Mouse (Mus musculus): ENCODE measurements around the gene Gm3646.

The Gm3646 gene

DNA sequence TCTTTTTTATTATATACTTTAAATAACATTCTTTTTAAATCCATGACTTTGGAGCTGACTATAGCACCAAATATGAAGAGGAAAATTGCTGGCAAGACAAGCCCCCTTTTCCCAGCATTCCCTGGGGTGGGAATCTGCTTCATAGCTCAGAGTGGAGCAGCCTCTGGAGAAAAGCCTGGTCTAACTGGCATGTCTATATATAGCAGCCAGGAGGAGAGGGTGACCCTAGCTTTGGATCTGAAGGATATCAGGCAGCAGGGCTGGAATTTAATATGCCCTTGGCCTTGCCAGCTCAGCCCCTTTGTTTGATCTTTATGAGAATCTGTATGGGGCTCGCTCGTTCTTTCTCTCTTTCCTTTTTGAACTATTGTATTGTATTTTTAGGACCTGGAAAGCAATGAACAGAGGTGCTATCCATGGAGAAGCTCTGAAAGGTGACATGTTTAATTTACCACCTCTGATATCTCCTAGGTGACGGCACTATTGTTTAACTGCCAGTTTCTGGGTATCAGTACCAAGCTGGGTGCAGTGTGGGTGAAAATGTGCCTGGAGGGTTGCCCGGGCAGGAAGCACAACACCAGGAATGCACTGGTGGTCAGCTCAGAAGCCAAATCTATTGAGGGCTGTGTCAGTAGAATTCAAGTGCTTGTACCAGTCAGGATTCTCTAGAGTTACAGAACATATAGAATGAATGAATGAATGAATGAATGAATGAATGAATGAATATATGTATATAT lies at the start of gene Gm3646:
Gm3646 (minus strand) TSS at position 90 of the 737 bp plus-strand sequence.
- no peak for DNase-seq

DNA sequence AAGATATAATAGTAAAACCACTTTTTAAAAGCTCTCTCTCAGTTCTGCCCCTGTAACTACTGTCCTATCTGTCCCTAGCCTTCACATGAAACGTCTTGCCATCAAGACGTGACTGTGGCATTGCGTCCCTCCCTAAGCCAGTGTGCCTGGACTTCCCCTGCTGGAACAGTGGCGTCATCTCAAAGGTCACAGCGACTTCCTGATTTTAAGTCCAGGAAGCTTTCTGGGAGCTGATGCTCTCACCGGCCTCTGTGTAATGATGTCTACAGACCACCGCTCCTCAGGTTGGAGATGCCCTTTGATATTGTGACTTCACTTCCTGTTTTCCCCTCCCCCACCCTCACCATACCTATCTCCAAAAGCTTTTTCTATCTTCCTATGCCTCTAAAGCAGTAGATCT lies 41.9 kb upstream of the Gm3646 start:
- no peak for DNase-seq

DNA sequence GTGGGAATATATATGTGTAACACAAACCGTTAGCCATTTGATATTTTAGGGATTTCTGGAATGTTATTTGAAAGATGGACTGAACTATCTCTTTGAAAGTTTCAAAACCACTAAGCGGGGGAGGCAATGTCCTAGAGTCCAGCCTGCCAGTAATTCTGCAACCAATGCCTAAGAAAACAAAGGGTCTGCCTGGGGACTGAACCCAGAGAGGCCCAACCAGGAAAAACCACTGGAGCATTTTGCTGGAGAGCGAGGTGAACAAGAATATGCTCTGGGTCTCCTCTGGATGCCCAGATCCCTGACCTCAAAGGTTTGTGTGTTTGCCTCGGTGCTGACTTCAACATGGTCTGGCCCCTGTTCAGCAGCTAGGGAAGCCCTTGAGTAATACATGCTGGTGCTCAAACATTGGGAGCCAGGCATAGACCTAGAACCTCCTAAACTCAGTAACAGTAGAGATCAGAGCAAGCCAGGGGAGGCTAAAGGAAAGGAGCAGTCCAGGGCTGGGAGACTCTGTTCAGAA lies 41.0 kb upstream of the Gm3646 start:
- no peak for DNase-seq

DNA sequence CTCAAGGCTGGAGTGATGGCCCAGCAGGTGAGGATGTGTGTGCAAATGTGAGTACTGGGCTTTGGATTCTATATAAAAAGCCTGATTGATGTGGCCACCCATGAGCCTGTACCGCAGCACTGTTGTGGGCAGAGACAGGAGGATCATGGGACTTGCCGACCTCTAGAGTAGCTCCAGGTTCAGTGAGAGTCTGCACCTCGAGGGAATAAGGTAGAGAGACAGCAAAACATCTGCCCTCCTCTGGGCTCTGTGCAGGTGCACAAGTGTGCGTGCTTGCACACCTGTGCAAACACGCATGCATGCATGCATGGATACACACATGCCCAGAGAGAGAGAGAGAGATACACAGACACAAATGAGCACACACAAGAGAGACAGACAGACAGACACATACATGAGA lies 38.2 kb upstream of the Gm3646 start:
- no peak for DNase-seq

DNA sequence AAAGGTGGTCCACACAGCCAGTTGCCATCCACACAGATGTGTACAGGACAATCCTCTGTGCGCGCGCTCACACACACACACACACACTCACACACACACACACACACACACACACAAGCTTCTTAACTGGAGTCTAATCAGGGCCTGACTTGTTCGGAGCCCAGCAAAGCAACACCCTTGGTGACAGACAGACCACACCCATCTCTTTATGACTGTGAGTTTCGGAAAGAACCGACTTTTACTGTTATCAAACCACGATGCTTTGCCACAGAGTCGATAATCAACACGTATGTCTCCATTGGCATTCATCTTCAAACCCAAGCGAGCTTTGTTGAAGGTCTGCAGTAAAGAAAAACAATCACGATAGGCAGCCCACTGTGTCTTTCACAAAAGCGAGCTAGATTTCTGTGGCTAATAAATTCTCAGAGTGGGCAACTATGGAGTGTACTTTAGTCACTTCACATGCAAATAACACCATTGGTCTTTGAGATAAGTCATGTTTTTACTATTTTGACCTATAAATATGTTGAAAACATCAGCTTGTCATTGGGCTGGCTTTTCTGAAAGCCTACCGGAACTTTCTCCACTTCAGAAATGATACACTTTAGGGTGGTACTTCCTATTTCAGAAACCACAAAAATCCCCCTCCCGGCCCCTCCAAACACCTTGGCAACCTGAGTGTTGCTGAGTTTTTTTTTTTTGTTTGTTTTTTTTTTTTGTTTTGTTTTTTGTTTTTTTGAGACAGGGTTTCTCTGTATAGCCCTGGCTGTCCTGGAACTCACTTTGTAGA lies 37.3 kb upstream of the Gm3646 start:
- DNase-seq, result no peak

DNA sequence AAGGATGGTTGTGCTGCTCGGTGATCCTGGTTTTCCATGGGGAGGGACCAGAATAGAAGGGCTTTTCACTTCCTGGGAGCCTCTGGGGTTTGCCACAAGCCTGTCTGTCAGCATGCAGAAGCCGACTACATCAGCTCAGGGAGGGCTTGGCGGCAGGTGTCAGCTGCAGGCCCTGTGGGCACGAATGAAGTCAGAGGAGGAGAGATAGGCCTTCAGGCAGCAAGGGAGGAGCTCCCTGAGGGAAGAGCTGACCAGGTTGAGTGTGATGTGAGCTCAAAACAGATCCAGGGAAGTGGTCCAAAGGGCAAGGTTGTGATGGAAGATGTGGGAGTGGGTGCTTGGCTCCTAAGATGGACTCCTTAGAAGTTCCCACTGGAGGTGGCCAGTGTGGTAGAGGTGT lies 35.7 kb upstream of the Gm3646 start:
- no peak for DNase-seq

GRCm38 (mm10) chr1:39839838-39840237 lies 34.7 kb upstream of the Gm3646 start:
- no peak for DNase-seq

- no peak for DNase-seq
These were observed 34.1 kb upstream of the Gm3646 start for GRCm38 (mm10) chr1:39839217-39839616.

DNA sequence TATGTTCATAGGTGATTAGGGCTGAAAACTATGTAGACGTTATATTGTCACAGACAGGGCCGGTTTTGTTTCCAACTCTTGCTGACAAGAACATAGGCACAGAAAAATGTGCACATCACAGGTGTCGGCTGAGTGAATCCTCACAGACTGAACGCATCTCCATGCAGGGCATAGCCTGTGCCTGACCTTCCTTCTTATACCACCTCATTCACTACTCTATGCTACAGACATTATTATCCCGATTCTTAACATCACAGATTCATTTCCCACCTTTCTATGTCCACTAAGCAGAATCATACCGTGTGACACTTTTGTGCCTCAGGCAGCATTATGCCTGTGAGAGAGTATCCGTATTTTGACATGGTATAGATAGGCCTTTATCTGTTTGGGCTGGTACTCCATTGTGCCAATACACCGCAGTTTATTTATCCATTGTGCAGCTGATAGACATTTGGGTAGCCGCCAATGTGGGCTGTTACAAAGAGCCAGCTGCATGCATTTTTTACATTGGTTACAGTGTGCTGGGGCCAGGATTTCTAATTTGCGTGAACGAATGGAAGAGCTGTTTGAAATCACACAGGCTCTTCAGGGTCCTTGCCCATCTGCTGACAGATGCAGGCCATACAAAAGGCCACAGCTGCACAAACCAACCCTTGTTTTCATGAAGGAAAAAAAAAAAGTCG lies 33.5 kb upstream of the Gm3646 start:
- DNase-seq, result no peak

DNA sequence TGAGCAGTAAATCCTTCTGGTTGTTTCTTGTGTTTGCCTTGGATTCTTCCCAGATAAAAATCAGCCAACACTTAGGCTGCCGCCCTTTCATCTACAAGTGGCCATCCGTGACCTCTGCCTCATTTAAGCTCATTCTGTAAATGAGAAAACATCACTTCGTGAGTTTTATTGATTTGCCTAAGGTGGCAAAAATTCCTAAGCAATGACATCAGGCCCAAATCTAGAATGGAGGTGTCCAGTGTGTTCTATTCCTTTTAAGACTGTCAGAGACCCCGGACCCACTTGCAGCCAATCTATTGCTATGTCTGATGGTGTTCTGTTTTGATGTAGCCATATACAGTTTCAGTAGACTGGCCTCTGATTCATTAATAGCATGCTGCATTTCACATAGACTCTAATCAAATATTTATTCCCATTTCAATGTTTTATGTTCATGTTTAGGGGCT lies 26.5 kb upstream of the Gm3646 start:
- no peak for DNase-seq

DNA sequence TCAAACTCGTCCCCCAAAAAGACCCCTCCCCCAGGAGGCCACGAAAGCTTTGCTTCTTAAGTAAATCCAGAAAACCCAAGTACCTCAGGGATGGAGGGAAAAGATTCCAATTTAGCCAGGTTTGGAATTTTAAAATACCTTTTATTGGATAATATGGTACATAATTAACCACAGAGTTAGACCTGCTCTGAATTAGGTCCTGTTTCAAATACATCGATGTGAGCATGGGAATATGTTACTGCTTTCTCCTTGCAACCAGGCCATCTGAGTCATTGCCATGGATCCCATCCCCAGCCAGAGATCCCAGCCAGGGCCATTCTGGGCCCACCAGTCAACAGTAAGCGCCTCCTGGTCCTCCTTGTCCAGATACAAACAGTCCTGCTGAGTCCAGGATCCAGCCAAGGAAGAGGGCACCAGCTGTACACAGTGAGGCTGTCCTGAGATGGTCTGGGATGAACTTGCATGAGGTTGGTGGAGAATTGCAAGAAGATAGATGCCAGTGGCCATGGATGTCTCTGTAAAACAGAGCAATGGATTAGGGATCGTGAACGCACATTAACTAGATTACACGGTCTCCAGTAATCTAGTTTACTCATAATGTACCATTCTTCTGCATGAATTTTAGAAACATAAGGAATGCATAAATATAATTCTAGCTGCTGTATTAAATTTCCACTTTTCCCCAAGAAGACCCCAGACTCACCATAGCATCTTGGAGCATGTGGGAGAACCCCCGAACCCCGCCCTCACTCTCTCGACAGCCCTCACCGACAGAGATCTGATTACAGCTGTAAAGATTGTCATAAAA lies 25.9 kb upstream of the Gm3646 start:
- DNase-seq, result no peak

- no peak for DNase-seq
These were observed 19.8 kb upstream of the Gm3646 start for GRCm38 (mm10) chr1:39824902-39825301.

DNA sequence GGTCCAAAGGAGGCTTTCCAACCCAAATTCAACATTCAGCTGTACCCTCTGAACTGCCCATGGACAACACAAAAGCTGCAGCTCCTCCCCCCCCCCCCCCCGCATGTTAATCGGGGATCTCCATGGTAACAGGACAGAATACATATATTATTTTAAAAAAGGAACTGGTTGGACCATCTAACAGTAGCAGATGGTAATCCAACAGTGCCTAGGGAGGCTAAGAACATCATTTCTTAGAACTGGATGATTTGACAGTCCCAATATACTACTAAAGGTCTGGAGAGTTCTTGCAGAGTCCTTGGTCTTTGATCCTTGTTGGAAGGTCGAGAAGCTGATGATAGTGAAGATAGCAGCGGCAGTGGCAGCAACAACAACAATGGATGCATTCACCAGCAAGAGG lies 19.1 kb upstream of the Gm3646 start:
- no peak for DNase-seq

DNA sequence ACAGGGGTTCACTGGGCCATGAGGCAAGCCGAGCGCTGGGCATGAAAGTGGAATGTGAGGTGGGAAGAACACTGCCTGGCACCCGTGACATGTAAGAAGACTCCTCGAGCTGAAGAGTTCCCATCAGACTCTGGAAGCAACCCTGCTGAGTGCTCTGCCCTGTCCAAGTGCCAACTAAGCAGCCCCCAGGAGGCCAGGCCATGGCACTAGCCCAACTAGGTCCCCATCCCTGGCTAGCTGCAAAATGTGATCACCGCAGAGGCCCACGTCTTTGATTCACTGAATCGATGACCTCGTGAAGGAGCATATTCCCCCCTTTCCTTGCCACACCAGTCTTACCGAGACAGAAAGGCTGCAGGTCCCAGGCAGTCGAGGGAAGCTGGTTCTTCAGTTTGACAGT lies 14.5 kb upstream of the Gm3646 start:
- no peak for DNase-seq

DNA sequence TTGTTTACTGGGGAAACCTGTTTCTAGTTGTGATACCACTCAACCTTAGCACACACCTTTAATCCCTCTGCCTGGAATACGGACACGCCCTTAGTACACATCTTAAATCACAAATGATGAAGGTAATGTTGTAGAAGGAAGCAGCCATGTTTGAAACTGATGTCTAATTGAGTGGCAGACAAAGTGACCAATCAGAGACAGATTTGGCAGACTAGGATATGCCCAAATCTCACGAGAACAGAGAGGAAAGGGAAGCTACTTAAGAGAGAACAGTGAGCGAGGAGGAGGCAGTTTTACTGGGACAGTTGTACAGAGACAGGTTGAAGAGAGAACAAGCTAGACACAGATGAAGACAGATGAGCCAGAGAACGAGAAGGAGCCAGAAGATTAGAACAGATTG lies 10.6 kb upstream of the Gm3646 start:
- no peak for DNase-seq

DNA sequence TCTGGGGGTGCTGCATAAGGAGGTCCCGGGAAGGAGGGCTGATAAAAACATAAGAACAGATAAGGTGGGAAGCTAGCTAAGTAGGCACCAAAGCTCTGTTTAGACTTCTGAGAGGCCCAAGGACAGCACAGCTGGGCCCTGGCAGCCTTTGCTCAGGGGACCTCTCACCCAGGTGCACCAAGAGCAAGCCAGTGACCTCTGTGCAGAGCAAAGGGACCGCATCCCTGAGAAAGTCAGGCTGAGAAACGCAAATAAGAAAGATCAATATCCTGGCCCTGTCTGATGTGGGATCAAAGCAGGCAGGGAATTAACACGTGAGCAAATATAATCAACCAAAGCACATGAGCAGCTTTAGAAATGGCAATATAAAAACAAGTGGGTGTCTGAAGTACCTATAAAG lies 7.9 kb upstream of the Gm3646 start:
- DNase-seq, result no peak

DNA sequence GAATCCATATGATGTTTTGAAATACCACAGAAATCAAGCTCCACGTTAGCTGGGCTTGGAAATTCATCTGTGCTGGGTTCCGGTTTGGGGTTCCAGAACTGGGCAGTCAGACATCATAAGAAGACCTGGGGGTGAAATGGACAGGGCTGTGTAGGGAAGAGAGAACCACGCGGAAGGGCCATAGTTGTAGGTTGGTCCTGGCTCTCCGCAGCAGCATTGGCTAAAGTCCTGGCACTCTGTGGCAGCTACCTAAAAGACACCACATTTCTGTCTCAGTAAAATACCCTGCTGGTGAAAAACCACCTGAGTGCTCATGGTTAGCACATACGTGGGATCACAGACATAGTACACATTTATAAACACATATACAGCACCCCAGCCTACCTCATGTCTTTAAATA lies 343 bp downstream of the Gm3646 start:
- no peak for DNase-seq

GRCm38 (mm10) chr1:39802946-39803345 lies 2.2 kb downstream of the Gm3646 start:
- DNase-seq, result no peak

DNA sequence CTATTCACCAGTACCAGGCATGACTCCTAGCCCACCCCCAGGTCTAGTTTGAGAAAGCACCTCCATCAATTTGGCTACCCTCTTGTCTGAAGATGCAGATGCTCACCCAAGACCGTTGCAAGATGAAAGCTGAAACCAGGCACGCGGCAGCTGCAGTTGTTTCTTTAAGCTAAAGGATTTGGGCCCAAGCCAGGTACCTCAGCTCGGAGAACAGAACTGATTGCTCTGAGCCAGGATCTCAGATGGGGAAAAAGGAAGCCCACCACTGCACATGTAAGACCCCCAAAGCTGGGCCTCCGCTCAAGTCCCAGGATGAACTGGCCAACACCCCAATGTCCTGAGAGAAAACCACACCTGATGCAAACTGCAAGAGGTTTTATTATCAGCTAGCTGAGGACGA lies 7.6 kb downstream of the Gm3646 start:
- DNase-seq, result no peak

DNA sequence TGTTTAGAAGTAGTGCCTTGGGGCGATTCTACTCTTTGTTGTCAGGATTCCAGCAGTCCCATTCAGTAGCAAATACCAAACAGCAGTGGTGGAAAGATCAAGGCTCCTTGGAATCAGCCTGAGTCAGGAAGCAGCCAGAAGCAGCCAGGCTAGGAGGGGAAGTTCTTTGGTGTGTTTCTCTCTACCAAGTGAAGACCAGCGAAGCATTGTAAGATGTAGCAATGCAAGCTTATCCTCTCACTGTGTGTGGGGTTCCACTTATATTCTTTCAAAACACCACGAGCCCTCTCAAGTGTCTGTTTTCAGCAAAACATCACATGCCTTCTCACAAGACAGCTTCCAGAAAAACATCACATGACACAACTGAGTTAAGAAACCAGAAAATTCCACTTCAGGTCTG lies 8.4 kb downstream of the Gm3646 start:
- DNase-seq, result no peak

GRCm38 (mm10) chr1:39784632-39785031 lies 20.5 kb downstream of the Gm3646 start:
- DNase-seq, result no peak

GRCm38 (mm10) chr1:39781835-39782234 lies 23.3 kb downstream of the Gm3646 start:
- DNase-seq, result no peak
